Mouse (Mus musculus) hindbrain, embryonic 15.5 days (tissue): ENCODE measurements around the gene Arid1b. TPM values are rescaled to one million over a fixed set of nuclear protein-coding genes. Genes with fewer than 3 reads are reported as not detected.
A peak's percentile ranks its signal among the peaks of the same experiment; 100 is the strongest.

Experiments
- ATAC-seq: fragments of 200-750 bp; cut with Nextera tagmentation; 2 replicates; pipeline ENCODE4 v1.8.0; 2017; ENCODE audit warnings: low read depth, moderate number of reproducible peaks, moderate TSS enrichment; ENCODE audit not compliant: low FRiP score
- H3K27ac ChIP-seq: fragments of 300-500 bp; sonication (generic); replicated peaks from 2 replicates; pipeline ENCODE4 v1.5.1; 2015; ENCODE audit warnings: mild to moderate bottlenecking, inconsistent platforms
- H3K27me3 ChIP-seq: fragments of 300-500 bp; sonication (generic); 2 replicates; pipeline ENCODE4 v1.6.1; 2015; ENCODE audit warnings: control low read depth, inconsistent platforms
- H3K36me3 ChIP-seq: fragments of 300-500 bp; sonication (generic); 2 replicates; pipeline ENCODE4 v1.6.1; 2015; ENCODE audit warnings: control low read depth, inconsistent platforms
- H3K4me1 ChIP-seq: fragments of 300-500 bp; sonication (generic); replicated peaks from 2 replicates; pipeline ENCODE4 v1.6.1; 2015; ENCODE audit warnings: control low read depth, inconsistent platforms
- H3K4me2 ChIP-seq: fragments of 300-500 bp; sonication (generic); 2 replicates; pipeline ENCODE4 v1.6.1; 2015; ENCODE audit warnings: moderate library complexity, mild to moderate bottlenecking, inconsistent platforms
- H3K4me3 ChIP-seq: fragments of 300-500 bp; sonication (generic); 2 replicates; pipeline ENCODE4 v1.5.1; 2015; ENCODE audit warnings: mild to moderate bottlenecking, inconsistent platforms
- H3K9ac ChIP-seq: fragments of 300-500 bp; sonication (generic); 2 replicates; pipeline ENCODE4 v1.6.1; 2015; ENCODE audit warnings: inconsistent platforms
- H3K9me3 ChIP-seq: fragments of 300-500 bp; sonication (generic); 2 replicates; pipeline ENCODE4 v1.6.1; 2016; ENCODE audit warnings: control low read depth, inconsistent platforms
- WGBS: fragments of 180-500 bp; shearing (Covaris S2); methylation state at CpG from one replicate; pipeline ENCODE4 v1.1.7; 2015; 5-methylcytosine and 5-hydroxymethylcytosine counted together
- polyA plus RNA-seq: library from polyadenylated mRNA; unstranded; fragments of >200 nt; fragmentation: Nextera tagmentation; extraction: Ambion mirVana; gene quantifications from 2 replicates; pipeline ENCODE4 v1.2.1, GENCODE M21; 2015

Gene Arid1b
- polyA plus RNA-seq, 1 experiment from 2014 or later = 14.3 TPM

- Histone ChIP-seq H3K9ac (no peak overlapping the region), H3K4me3 (no peak overlapping the region), H3K9me3 (no peaks in the 10 kb centered on the region), H3K4me2 (no peak overlapping the region), H3K36me3 (peaks cover 8% of the 10 kb centered on the region), H3K27ac (0 out of 2 replicates have a peak overlapping the region, but pooled peaks have one; percentile 69), H3K27me3 (no peaks in the 10 kb centered on the region), H3K4me1 (peaks cover 54% of the 10 kb centered on the region)
- no peak for ATAC-seq
- WGBS = 46% methylated on average over 9 of the region's 9 CpGs
These were observed 299.8 kb downstream of the Arid1b start for GRCm38 (mm10) chr17:5293653-5294584.

- Histone ChIP-seq H3K27ac (peak overlapping the region; percentile 69), H3K36me3 (peaks cover 8% of the 10 kb centered on the region), H3K9me3 (no peaks in the 10 kb centered on the region), H3K27me3 (no peaks in the 10 kb centered on the region), H3K4me3 (no peak overlapping the region), H3K9ac (no peak overlapping the region), H3K4me2 (no peak overlapping the region), H3K4me1 (peaks cover 67% of the 10 kb centered on the region)
- WGBS = 50% methylated on average over 19 of the region's 19 CpGs
- peak; percentile 75 for ATAC-seq
These were observed 301.2 kb downstream of the Arid1b start for GRCm38 (mm10) chr17:5295086-5295947.

GRCm38 (mm10) chr17:5295948-5296262 lies 301.8 kb downstream of the Arid1b start:
- 72% methylated on average over 7 of the region's 7 CpGs for WGBS
- Histone ChIP-seq H3K9ac (no peak overlapping the region), H3K4me2 (no peak overlapping the region)

GRCm38 (mm10) chr17:5297491-5297890 lies 303.4 kb downstream of the Arid1b start:
- H3K9ac ChIP-seq = no peak overlapping the region
- no peaks in the 10 kb centered on the region for H3K9me3 ChIP-seq
- ATAC-seq = no peak
- no peaks in the 10 kb centered on the region for H3K27me3 ChIP-seq
- WGBS = 74% methylated on average over 4 of the region's 4 CpGs
- H3K4me3 ChIP-seq = no peak overlapping the region
- no peak overlapping the region for H3K4me2 ChIP-seq
- peaks cover 67% of the 10 kb centered on the region for H3K4me1 ChIP-seq
- no peaks in the 10 kb centered on the region for H3K36me3 ChIP-seq
- no peak overlapping the region for H3K27ac ChIP-seq

More at GRCm38 (mm10) chr17:5295948-5296262, 301.8 kb downstream of the Arid1b start:
- no peak overlapping the region for H3K4me3 ChIP-seq
- H3K9me3 ChIP-seq = no peaks in the 10 kb centered on the region
- H3K27me3 ChIP-seq = no peaks in the 10 kb centered on the region
- H3K27ac ChIP-seq = peak overlapping the region; percentile 69
- H3K4me1 ChIP-seq = peaks cover 67% of the 10 kb centered on the region
- peaks cover 8% of the 10 kb centered on the region for H3K36me3 ChIP-seq
- ATAC-seq = peak; percentile 17; the same call in 1 of the 2 replicates

GRCm38 (mm10) chr17:5297984-5298383 lies 303.9 kb downstream of the Arid1b start:
- Histone ChIP-seq H3K4me2 (no peak overlapping the region), H3K36me3 (no peaks in the 10 kb centered on the region), H3K4me1 (peaks cover 67% of the 10 kb centered on the region), H3K4me3 (no peak overlapping the region), H3K9ac (no peak overlapping the region), H3K27ac (no peak overlapping the region), H3K9me3 (no peaks in the 10 kb centered on the region), H3K27me3 (no peaks in the 10 kb centered on the region)
- ATAC-seq = no peak
- WGBS = 78% methylated on average over 10 of the region's 10 CpGs

GRCm38 (mm10) chr17:5298891-5299559 lies 304.9 kb downstream of the Arid1b start:
- Histone ChIP-seq H3K36me3 (no peaks in the 10 kb centered on the region), H3K27ac (peak overlapping the region; percentile 34; the same call in 1 of the 2 replicates), H3K4me2 (no peak overlapping the region), H3K4me3 (no peak overlapping the region), H3K9ac (no peak overlapping the region), H3K9me3 (no peaks in the 10 kb centered on the region), H3K4me1 (peaks cover 60% of the 10 kb centered on the region), H3K27me3 (no peaks in the 10 kb centered on the region)
- 65% methylated on average over 5 of the region's 5 CpGs for WGBS
- ATAC-seq = peak; percentile 63

GRCm38 (mm10) chr17:5302971-5303746 lies 309.0 kb downstream of the Arid1b start:
- H3K4me2 ChIP-seq = no peak overlapping the region
- H3K27ac ChIP-seq = no peak overlapping the region
- H3K27me3 ChIP-seq = no peaks in the 10 kb centered on the region
- H3K36me3 ChIP-seq = peaks cover 3% of the 10 kb centered on the region; the same call in 1 of the 2 replicates
- peaks cover 24% of the 10 kb centered on the region for H3K4me1 ChIP-seq
- H3K9me3 ChIP-seq = no peaks in the 10 kb centered on the region
- H3K9ac ChIP-seq = no peak overlapping the region
- WGBS = 68% methylated on average over 11 of the region's 11 CpGs
- H3K4me3 ChIP-seq = no peak overlapping the region
- no peak for ATAC-seq

- peaks cover 21% of the 10 kb centered on the region for H3K4me1 ChIP-seq
- no peaks in the 10 kb centered on the region for H3K27me3 ChIP-seq
- peaks cover 3% of the 10 kb centered on the region; the same call in 1 of the 2 replicates for H3K36me3 ChIP-seq
- no peak for ATAC-seq
- WGBS = 81% methylated on average over 10 of the region's 10 CpGs
- no peak overlapping the region for H3K4me3 ChIP-seq
- H3K27ac ChIP-seq = no peak overlapping the region
- H3K4me2 ChIP-seq = no peak overlapping the region
- no peaks in the 10 kb centered on the region for H3K9me3 ChIP-seq
- no peak overlapping the region for H3K9ac ChIP-seq
These were observed 311.8 kb downstream of the Arid1b start for GRCm38 (mm10) chr17:5305783-5306477.

GRCm38 (mm10) chr17:5309930-5310329 lies 315.8 kb downstream of the Arid1b start:
- Histone ChIP-seq H3K4me2 (no peak overlapping the region), H3K36me3 (peaks cover 6% of the 10 kb centered on the region; the same call in 1 of the 2 replicates), H3K9me3 (no peaks in the 10 kb centered on the region), H3K4me3 (no peak overlapping the region), H3K9ac (no peak overlapping the region), H3K4me1 (peaks cover 26% of the 10 kb centered on the region), H3K27me3 (no peaks in the 10 kb centered on the region), H3K27ac (peak overlapping the region; percentile 67; the same call in 1 of the 2 replicates)
- ATAC-seq = peak; percentile 60; the same call in 1 of the 2 replicates
- 17% methylated on average over 5 of the region's 5 CpGs for WGBS

- Histone ChIP-seq H3K4me1 (peaks cover 26% of the 10 kb centered on the region), H3K36me3 (peaks cover 6% of the 10 kb centered on the region; the same call in 1 of the 2 replicates), H3K9ac (no peak overlapping the region), H3K9me3 (no peaks in the 10 kb centered on the region), H3K4me2 (no peak overlapping the region; the same call in 1 of the 2 replicates), H3K4me3 (no peak overlapping the region), H3K27ac (peak overlapping the region; percentile 47; the same call in 1 of the 2 replicates), H3K27me3 (no peaks in the 10 kb centered on the region)
- WGBS = 50% methylated on average over 11 of the region's 11 CpGs
- no peak for ATAC-seq
These were observed 316.3 kb downstream of the Arid1b start for GRCm38 (mm10) chr17:5310425-5310888.
